Mouse (Mus musculus) ovary, adult 18-20 months (tissue): ENCODE measurements around the gene Fcho1.

Source experiments
- DNase-seq: peaks from one replicate; pipeline ENCODE4 v3.0.0; 2022; ENCODE audit warnings: low spot score, mixed read lengths

Fcho1 gene

DNA sequence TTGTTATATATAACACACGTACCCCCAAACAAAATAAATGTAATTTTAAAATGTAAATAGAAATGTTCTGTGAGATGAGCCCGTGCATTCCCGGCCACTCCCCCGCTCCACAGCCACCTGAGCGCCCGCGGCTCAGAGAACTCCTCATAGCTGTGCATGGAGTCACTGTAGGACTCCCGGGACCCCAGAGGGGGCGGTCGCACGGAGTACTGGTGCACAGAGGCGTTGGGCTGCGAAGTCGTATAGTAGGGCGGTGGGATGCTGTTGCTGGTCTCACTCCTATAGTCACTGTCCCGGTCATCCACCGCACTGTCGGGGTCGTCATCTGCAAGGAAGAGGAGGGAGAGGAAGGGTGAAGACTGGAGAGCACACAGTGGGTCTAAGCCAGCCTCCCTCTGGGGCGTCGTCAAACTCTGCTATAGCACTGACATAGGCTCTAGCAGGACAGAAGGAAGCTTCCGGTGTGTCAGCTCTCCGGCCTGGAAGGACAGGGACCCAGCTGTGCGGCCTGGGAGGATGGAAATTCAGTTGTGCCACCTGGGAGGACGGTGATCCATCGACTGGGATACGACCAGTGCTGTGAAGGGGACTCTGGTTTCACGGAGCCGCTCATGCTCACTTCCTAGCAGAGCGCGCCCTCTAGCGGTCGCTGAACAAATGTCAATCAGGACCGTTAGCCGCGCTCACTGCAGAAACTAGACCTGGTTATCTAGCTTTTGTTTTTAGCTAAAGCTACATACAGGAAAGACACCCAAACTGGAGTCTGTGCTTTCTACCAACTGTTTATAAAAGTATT, 65.0 kb downstream of the Fcho1 start:
- DNase-seq = peak; percentile 60

DNA sequence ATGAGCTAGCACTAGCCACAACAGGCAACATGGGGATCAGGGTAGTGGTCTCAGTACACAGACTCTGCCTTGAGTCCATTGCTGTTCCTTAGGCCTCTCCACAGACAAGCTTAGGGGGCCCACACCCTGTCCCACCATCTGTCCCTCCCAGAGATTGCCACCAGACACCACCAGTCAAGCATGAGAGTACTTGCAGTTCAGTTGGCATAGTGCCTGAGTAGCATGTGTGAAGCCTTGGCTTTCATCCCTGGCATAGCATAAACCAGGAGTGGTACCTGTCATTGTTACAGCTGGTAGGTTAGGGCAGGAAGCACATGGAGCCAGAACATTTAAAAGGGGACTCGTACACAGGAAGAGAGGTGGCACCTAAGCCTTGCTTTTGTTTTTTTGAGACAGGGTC, 65.8 kb downstream of the Fcho1 start:
- no peak for DNase-seq

GRCm38 (mm10) chr8:71658515-71659049, 66.9 kb downstream of the Fcho1 start:
- no peak for DNase-seq
